Mouse (Mus musculus): Measurements from ENCODE around the gene Erc2. TPM values are rescaled to one million over a fixed set of nuclear protein-coding genes. Genes with fewer than 3 reads are reported as not detected.

Gene Erc2
- polyA plus RNA-seq, 1 experiment from 2014 or later, result 110 TPM

GRCm38 (mm10) chr14:28308661-28309060, 686.4 kb downstream of the Erc2 start:
- H3K4me2 ChIP-seq, result no peak overlapping the region
- H3K27me3 ChIP-seq (replicated peaks), result no peaks in the 10 kb centered on the region
- no peak for ATAC-seq (replicated peaks)
- 0 out of 2 replicates have a peak, but pooled peaks cover 3% of the 10 kb centered on the region for H3K4me1 ChIP-seq
- H3K27ac ChIP-seq, result no peak overlapping the region
- H3K9me3 ChIP-seq, result no peaks in the 10 kb centered on the region
- H3K9ac ChIP-seq, result no peak overlapping the region
- no peaks in the 10 kb centered on the region for H3K36me3 ChIP-seq (replicated peaks)
- 92% methylated on average over 1 of the region's 1 CpGs for WGBS
- no peak overlapping the region for H3K4me3 ChIP-seq

GRCm38 (mm10) chr14:28316851-28317250, 694.6 kb downstream of the Erc2 start:
- Histone ChIP-seq H3K9ac (no peak overlapping the region), H3K27ac (no peak overlapping the region), H3K4me3 (no peak overlapping the region), H3K27me3 (replicated peaks) (no peaks in the 10 kb centered on the region), H3K36me3 (replicated peaks) (no peaks in the 10 kb centered on the region), H3K4me1 (no peaks in the 10 kb centered on the region), H3K4me2 (no peak overlapping the region), H3K9me3 (no peaks in the 10 kb centered on the region)
- WGBS, result 37% methylated on average over 7 of the region's 7 CpGs
- no peak for ATAC-seq (replicated peaks)

- no peak for ATAC-seq (replicated peaks)
These were observed 699.8 kb downstream of the Erc2 start for GRCm38 (mm10) chr14:28321916-28322534.

GRCm38 (mm10) chr14:28323243-28323642, 701.0 kb downstream of the Erc2 start:
- WGBS, result 83% methylated on average over 2 of the region's 2 CpGs
- no peaks in the 10 kb centered on the region for H3K27me3 ChIP-seq (replicated peaks)
- H3K27ac ChIP-seq, result no peak overlapping the region
- no peak overlapping the region for H3K4me3 ChIP-seq
- no peak overlapping the region for H3K9ac ChIP-seq
- no peak overlapping the region for H3K4me2 ChIP-seq
- H3K9me3 ChIP-seq, result no peaks in the 10 kb centered on the region
- H3K36me3 ChIP-seq (replicated peaks), result no peaks in the 10 kb centered on the region
- H3K4me1 ChIP-seq, result no peaks in the 10 kb centered on the region
- no peak for ATAC-seq (replicated peaks)

More at GRCm38 (mm10) chr14:28321916-28322534, 699.8 kb downstream of the Erc2 start:
- no peak overlapping the region for H3K27ac ChIP-seq
- no peaks in the 10 kb centered on the region for H3K36me3 ChIP-seq (replicated peaks)
- no peak overlapping the region for H3K4me2 ChIP-seq
- H3K9me3 ChIP-seq, result no peaks in the 10 kb centered on the region
- no peak overlapping the region for H3K9ac ChIP-seq
- no peaks in the 10 kb centered on the region for H3K4me1 ChIP-seq
- WGBS, result 89% methylated on average over 5 of the region's 5 CpGs
- H3K4me3 ChIP-seq, result no peak overlapping the region
- no peaks in the 10 kb centered on the region for H3K27me3 ChIP-seq (replicated peaks)

DNA sequence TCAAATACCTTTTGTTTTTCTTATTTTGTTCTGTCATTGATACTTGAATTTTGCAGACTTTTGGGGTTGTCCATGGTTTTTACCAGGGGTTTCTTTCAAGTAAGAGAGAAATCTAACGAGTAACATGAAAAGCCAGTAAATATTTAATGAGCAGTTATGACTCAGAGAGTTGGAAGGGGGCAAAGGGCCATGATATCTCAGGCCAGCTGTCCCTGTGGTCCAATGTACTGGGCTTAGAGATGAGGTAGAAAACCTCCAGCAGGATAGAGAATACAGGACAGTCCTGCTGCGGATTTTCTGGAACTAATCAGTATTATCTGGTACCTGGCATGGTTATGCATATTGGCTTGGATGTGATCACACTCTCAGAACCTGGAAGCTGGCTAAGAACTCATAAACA, 701.5 kb downstream of the Erc2 start:
- Histone ChIP-seq H3K36me3 (replicated peaks) (no peaks in the 10 kb centered on the region), H3K4me3 (no peak overlapping the region), H3K27me3 (replicated peaks) (no peaks in the 10 kb centered on the region), H3K27ac (no peak overlapping the region), H3K9ac (no peak overlapping the region), H3K4me2 (no peak overlapping the region), H3K9me3 (no peaks in the 10 kb centered on the region), H3K4me1 (no peaks in the 10 kb centered on the region)
- WGBS, result 81% methylated on average over 2 of the region's 2 CpGs
- ATAC-seq (replicated peaks), result no peak

DNA sequence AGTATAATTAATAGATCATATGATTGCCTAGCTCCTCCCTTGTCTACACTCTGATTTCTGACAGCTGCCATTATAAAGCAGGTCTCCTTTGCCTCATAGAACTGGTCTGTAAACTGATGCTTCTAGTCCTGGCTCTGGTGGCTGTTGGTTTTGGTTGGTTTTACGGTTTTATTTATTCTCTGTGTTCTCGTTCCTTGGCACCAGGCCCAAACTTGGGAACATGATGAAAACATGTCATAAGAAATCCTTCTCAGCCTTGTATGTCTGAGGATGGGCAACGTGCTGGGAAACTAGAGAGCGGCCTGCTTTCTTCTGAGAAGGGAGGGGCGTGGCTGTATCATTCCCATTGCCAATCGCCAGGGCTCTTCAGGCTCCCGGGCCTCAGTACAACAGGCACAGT, 704.2 kb downstream of the Erc2 start:
- H3K9ac ChIP-seq, result no peak overlapping the region
- H3K27me3 ChIP-seq (replicated peaks), result peaks cover 3% of the 10 kb centered on the region; the same call in 1 of the 2 replicates
- no peak overlapping the region for H3K27ac ChIP-seq
- H3K4me2 ChIP-seq, result no peak overlapping the region
- no peak overlapping the region for H3K4me3 ChIP-seq
- ATAC-seq (replicated peaks), result no peak
- WGBS, result 79% methylated on average over 7 of the region's 7 CpGs
- no peaks in the 10 kb centered on the region for H3K9me3 ChIP-seq
- no peaks in the 10 kb centered on the region for H3K4me1 ChIP-seq
- H3K36me3 ChIP-seq (replicated peaks), result no peaks in the 10 kb centered on the region

GRCm38 (mm10) chr14:28328512-28328911, 706.3 kb downstream of the Erc2 start:
- Histone ChIP-seq H3K9me3 (no peaks in the 10 kb centered on the region), H3K4me2 (no peak overlapping the region), H3K27ac (no peak overlapping the region), H3K4me1 (no peaks in the 10 kb centered on the region), H3K9ac (no peak overlapping the region), H3K36me3 (replicated peaks) (no peaks in the 10 kb centered on the region), H3K4me3 (no peak overlapping the region), H3K27me3 (replicated peaks) (peaks cover 3% of the 10 kb centered on the region; the same call in 1 of the 2 replicates)
- ATAC-seq (replicated peaks), result no peak
- WGBS, result 17% methylated on average over 8 of the region's 8 CpGs

DNA sequence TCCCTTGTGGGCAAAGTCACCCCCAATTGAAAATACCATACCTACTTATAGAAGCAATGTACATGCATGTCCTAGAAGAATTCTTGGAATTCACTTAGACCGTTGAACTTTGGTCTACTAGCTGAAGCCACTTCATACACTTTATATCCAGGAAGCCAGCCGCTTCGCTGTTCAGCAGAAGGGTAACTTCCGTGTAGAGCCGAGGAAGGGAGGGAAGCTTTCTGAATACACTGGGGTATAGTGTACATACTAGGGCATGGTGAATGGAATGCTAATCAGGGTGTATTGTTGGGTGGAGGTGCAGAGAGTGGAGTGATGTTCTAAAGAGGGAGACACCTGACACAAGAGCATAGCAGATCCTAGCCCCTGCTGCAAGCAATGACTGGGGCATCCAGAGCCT, 708.9 kb downstream of the Erc2 start:
- no peak overlapping the region for H3K27ac ChIP-seq
- no peak overlapping the region for H3K9ac ChIP-seq
- H3K4me2 ChIP-seq, result no peak overlapping the region
- no peak for ATAC-seq (replicated peaks)
- H3K4me3 ChIP-seq, result no peak overlapping the region
- no peaks in the 10 kb centered on the region for H3K4me1 ChIP-seq
- H3K27me3 ChIP-seq (replicated peaks), result peaks cover 3% of the 10 kb centered on the region; the same call in 1 of the 2 replicates
- WGBS, result 83% methylated on average over 5 of the region's 5 CpGs
- no peaks in the 10 kb centered on the region for H3K9me3 ChIP-seq
- H3K36me3 ChIP-seq (replicated peaks), result no peaks in the 10 kb centered on the region

DNA sequence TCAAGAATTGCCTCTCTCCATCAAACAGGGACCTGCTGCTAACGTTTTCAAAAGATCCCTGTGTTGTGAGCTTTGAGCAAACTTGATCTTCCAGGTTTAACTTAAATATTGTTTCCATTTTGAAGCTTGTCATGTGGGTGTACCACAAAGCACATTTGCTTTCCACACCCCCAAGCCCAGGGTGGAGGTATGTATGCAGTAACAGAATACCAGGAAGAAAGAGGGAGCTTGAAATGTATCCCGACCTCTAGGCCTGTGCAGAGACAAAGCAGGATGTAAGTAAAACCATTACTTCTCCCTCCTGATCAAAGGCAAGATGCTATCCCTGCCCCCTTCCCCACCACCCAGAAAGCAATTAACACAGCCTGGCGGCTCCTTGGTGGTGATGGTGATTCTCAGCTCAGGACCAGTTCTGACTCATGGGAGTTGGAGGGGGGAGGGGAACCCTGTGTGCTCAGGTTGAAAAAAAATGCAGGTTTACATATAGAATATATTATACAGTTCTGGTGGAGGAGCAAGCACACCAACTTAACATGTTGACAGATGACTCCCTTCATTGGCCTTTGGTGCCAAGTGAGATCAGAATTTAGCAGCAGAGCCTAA, 710.2 kb downstream of the Erc2 start:
- Histone ChIP-seq H3K27me3 (replicated peaks) (peaks cover 3% of the 10 kb centered on the region; the same call in 1 of the 2 replicates), H3K4me1 (no peaks in the 10 kb centered on the region), H3K9ac (no peak overlapping the region), H3K4me2 (no peak overlapping the region), H3K27ac (no peak overlapping the region), H3K36me3 (replicated peaks) (no peaks in the 10 kb centered on the region), H3K9me3 (no peaks in the 10 kb centered on the region), H3K4me3 (no peak overlapping the region)
- no peak for ATAC-seq (replicated peaks)
- 37% methylated on average over 3 of the region's 3 CpGs for WGBS

- H3K4me1 ChIP-seq, result no peaks in the 10 kb centered on the region
- 92% methylated on average over 3 of the region's 3 CpGs for whole genome bisulfite sequencing
- no peak for ATAC-seq (replicated peaks)
- no peaks in the 10 kb centered on the region for H3K36me3 ChIP-seq (replicated peaks)
- H3K4me3 ChIP-seq, result no peak overlapping the region
- H3K9me3 ChIP-seq, result no peaks in the 10 kb centered on the region
- no peak overlapping the region for H3K9ac ChIP-seq
- H3K27me3 ChIP-seq (replicated peaks), result no peaks in the 10 kb centered on the region
- no peak overlapping the region for H3K27ac ChIP-seq
- H3K4me2 ChIP-seq, result no peak overlapping the region
These were observed 716.9 kb downstream of the Erc2 start for GRCm38 (mm10) chr14:28339146-28339545.

DNA sequence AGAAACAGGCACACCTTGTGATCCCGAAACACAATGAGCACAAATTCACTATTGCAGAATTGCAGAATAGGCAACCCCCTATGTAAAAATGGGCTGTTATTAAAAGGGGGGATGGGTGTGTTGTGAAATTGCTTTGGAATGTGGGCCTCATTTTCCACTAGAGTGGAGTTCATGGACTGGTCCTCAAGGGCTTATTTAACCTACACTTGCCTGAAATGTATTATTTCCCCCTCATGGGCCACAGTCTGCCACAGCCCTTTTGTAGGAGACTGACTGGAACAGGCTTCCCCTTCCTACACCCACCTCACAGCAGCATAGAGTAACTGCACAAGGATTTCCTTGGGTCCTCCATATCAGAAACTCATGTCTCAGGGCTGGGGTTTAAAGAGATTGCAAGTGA, 726.9 kb downstream of the Erc2 start:
- H3K36me3 ChIP-seq (replicated peaks), result no peaks in the 10 kb centered on the region
- no peaks in the 10 kb centered on the region for H3K4me1 ChIP-seq
- H3K27ac ChIP-seq, result no peak overlapping the region
- no peaks in the 10 kb centered on the region for H3K9me3 ChIP-seq
- H3K4me2 ChIP-seq, result no peak overlapping the region
- H3K27me3 ChIP-seq (replicated peaks), result no peaks in the 10 kb centered on the region
- H3K9ac ChIP-seq, result no peak overlapping the region
- H3K4me3 ChIP-seq, result no peak overlapping the region
- 65% methylated on average over 1 of the region's 1 CpGs for WGBS
- ATAC-seq (replicated peaks), result no peak

- no peaks in the 10 kb centered on the region for H3K27me3 ChIP-seq (replicated peaks)
- no peaks in the 10 kb centered on the region for H3K36me3 ChIP-seq (replicated peaks)
- no peak overlapping the region for H3K27ac ChIP-seq
- no peaks in the 10 kb centered on the region for H3K9me3 ChIP-seq
- H3K4me3 ChIP-seq, result no peak overlapping the region
- H3K4me2 ChIP-seq, result no peak overlapping the region
- no peak overlapping the region for H3K9ac ChIP-seq
- no peak for ATAC-seq (replicated peaks)
- no peaks in the 10 kb centered on the region for H3K4me1 ChIP-seq
These were observed 733.8 kb downstream of the Erc2 start for GRCm38 (mm10) chr14:28356031-28356430.

- Histone ChIP-seq H3K27me3 (replicated peaks) (peaks cover 4% of the 10 kb centered on the region; the same call in 1 of the 2 replicates), H3K4me2 (no peak overlapping the region), H3K4me1 (no peaks in the 10 kb centered on the region), H3K27ac (no peak overlapping the region), H3K9ac (no peak overlapping the region), H3K9me3 (no peaks in the 10 kb centered on the region), H3K4me3 (no peak overlapping the region), H3K36me3 (replicated peaks) (no peaks in the 10 kb centered on the region)
- WGBS, result 79% methylated on average over 4 of the region's 4 CpGs
- ATAC-seq (replicated peaks), result no peak
These were observed 737.3 kb downstream of the Erc2 start for GRCm38 (mm10) chr14:28359502-28359901.

All from midbrain, embryonic 15.5 days (tissue).